Mouse (Mus musculus): ENCODE data around the gene Enho. TPM values are rescaled to one million over a fixed set of nuclear protein-coding genes. Genes with fewer than 3 reads are reported as not detected.

The Enho gene
- polyA plus RNA-seq, 1 experiment from 2014 or later, result 111 TPM

DNA sequence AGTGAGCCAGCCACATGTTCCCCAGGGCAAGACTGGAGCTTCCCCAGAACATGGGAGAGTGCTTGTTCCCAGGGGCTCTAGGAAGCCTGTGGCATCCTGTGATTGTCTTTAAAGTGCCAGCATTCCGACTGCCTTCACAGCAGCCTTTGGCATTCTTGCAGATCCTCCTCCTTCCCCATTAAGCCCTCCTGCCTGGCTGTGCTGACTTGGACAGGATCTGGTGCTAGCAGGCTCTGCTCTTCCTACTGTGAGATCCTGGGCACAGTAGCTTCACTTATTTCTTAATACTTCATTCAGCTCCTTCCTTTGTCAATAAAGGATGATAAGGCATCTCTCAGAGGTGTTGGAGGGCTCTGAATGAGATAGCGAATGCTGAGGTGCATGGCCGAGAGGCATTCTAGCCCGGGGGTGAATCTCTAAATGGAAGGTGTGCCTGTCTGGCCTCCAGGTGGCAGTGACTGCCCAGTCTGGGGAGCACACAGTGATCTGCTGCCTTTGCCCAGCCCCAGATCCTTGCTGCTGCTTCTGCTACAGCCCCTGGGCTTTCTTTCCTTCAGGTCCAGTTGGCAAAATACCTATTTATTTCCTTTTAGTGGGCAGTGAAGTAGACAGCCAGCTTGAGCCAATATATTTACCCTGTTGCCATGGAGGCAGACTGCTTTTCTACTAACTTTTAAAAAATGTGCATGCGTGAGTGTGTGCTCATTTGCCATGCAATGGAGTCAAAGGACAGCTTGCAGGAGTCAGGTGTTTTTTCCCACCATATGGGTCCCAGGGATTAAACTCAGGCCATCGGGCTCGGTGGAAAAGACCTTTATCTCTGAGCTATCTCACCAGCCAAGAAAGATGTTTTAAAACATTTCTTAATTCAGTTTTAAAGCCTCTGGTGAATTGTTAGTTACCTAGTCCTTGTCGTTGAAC, 35.4 kb downstream of the Enho start:
- peak; percentile 78 for ATAC-seq (ENCODE audit: low FRiP score)
- Histone ChIP-seq H3K4me1 (peaks cover 12% of the 10 kb centered on the region), H3K27me3 (replicated peaks) (0 out of 2 replicates have a peak, but pooled peaks cover 7% of the 10 kb centered on the region), H3K36me3 (no peaks in the 10 kb centered on the region), H3K9me3 (replicated peaks) (no peaks in the 10 kb centered on the region), H3K9ac (replicated peaks) (no peak overlapping the region), H3K27ac (replicated peaks) (peak overlapping the region; percentile 28), H3K4me3 (replicated peaks) (no peak overlapping the region), H3K4me2 (no peak overlapping the region)
- WGBS, result 20% methylated on average over 8 of the region's 8 CpGs

DNA sequence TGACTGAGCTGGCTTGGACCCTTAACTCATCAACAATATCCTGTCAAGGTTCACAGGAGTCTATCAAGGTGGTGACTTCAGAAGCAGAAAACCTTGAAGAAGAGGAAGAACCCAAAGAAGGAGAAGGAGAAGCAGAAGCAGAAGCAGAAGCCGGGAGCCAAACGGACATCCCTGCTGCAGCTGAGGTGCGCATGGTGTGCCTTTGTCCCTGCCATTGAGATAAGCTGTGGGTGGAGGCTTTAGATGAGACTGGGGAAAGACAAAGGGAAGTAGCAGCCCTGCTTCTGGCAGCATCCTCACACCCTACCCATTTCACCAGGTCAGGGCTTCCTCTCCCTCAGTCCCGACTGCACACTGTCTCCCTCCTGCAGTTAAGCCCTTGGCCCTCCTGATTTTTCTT, 37.3 kb downstream of the Enho start:
- Histone ChIP-seq H3K36me3 (no peaks in the 10 kb centered on the region), H3K27me3 (replicated peaks) (0 out of 2 replicates have a peak, but pooled peaks cover 7% of the 10 kb centered on the region), H3K4me1 (peaks cover 12% of the 10 kb centered on the region), H3K9me3 (replicated peaks) (no peaks in the 10 kb centered on the region), H3K9ac (replicated peaks) (no peak overlapping the region), H3K4me3 (replicated peaks) (no peak overlapping the region), H3K27ac (replicated peaks) (no peak overlapping the region), H3K4me2 (no peak overlapping the region)
- ATAC-seq (ENCODE audit: low FRiP score), result no peak
- 63% methylated on average over 4 of the region's 4 CpGs for WGBS

Other genes with a start within 250 kb of the Enho start
- 2.4 and 3.0 TPM in 2 replicates for gene Kif24, start 175.4 kb downstream of the Enho start, polyA plus RNA-seq (2015; fragmentation: Nextera tagmentation; extraction: Ambion mirVana)
- gene Nudt2, start 175.2 kb downstream of the Enho start, polyA plus RNA-seq (2015; fragmentation: Nextera tagmentation; extraction: Ambion mirVana), result 62.8 and 71.6 TPM in 2 replicates
- 7.8 and 8.3 TPM in 2 replicates for gene AI464131, start 137.2 kb downstream of the Enho start, polyA plus RNA-seq (2015; fragmentation: Nextera tagmentation; extraction: Ambion mirVana)
- gene 1110017D15Rik, start 123.0 kb downstream of the Enho start, polyA plus RNA-seq (2015; fragmentation: Nextera tagmentation; extraction: Ambion mirVana), result 8.6 and 10.1 TPM in 2 replicates
- gene Fam219a, start 70.8 kb downstream of the Enho start, polyA plus RNA-seq (2015; fragmentation: Nextera tagmentation; extraction: Ambion mirVana), result 15.2 and 17.9 TPM in 2 replicates
- gene Dnaic1, start 70.5 kb downstream of the Enho start, polyA plus RNA-seq (2015; fragmentation: Nextera tagmentation; extraction: Ambion mirVana), result 2.1 and 2.5 TPM in 2 replicates
- gene Cntfr, start 56.8 kb upstream of the Enho start, polyA plus RNA-seq (2015; fragmentation: Nextera tagmentation; extraction: Ambion mirVana), result 23.1 and 27.2 TPM in 2 replicates
- 52.6 and 56.6 TPM in 2 replicates for gene Il11ra1, start 59.7 kb upstream of the Enho start, polyA plus RNA-seq (2015; fragmentation: Nextera tagmentation; extraction: Ambion mirVana)
- gene Rpp25l, start 73.2 kb upstream of the Enho start, polyA plus RNA-seq (2015; fragmentation: Nextera tagmentation; extraction: Ambion mirVana), result 59.3 and 61.1 TPM in 2 replicates
- gene Dctn3, start 82.8 kb upstream of the Enho start, polyA plus RNA-seq (2015; fragmentation: Nextera tagmentation; extraction: Ambion mirVana), result 271 and 320 TPM in 2 replicates
- 1.1 and 1.6 TPM in 2 replicates for gene Arid3c, start 90.8 kb upstream of the Enho start, polyA plus RNA-seq (2015; fragmentation: Nextera tagmentation; extraction: Ambion mirVana)
- gene Galt, start 114.9 kb upstream of the Enho start, polyA plus RNA-seq (2015; fragmentation: Nextera tagmentation; extraction: Ambion mirVana), result 48.4 and 54.8 TPM in 2 replicates
- gene Sigmar1, start 115.8 kb upstream of the Enho start, polyA plus RNA-seq (2015; fragmentation: Nextera tagmentation; extraction: Ambion mirVana), result 92.1 and 97.3 TPM in 2 replicates
- gene Ccl27a, start 133.9 kb upstream of the Enho start, polyA plus RNA-seq (2015; fragmentation: Nextera tagmentation; extraction: Ambion mirVana), result 213 and 281 TPM in 2 replicates

All from neural tube, embryonic 15.5 days (tissue).